Mouse (Mus musculus): ENCODE measurements around the gene Nprl2.

Gene Nprl2

GRCm38 (mm10) chr9:107577871-107578270, 35.8 kb downstream of the Nprl2 start:
- no peak for DNase-seq

DNA sequence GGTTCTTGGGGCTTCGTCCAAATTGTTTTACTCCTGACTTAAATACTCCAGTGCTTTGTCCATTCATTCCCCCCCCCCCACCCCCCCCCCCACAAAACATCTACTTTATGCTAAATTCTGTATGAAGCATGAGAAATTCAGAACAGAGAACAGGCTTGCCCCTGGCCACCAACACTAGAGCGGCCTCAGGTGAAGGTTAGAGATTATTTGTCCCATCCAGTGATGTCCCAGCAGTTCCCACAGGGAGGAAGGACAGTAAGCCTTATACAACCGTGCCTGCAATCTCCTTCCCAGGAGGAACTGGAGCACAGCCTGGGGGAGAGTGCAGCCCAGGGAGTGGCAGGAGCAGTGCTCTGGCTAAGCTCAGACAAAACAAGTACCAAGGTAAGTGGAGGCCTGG, 36.6 kb downstream of the Nprl2 start, which contains the start of gene Naa80:
Gene Naa80 (plus strand): TSS at position 301 of the 400 bp plus-strand sequence.
- DNase-seq: no peak

DNA sequence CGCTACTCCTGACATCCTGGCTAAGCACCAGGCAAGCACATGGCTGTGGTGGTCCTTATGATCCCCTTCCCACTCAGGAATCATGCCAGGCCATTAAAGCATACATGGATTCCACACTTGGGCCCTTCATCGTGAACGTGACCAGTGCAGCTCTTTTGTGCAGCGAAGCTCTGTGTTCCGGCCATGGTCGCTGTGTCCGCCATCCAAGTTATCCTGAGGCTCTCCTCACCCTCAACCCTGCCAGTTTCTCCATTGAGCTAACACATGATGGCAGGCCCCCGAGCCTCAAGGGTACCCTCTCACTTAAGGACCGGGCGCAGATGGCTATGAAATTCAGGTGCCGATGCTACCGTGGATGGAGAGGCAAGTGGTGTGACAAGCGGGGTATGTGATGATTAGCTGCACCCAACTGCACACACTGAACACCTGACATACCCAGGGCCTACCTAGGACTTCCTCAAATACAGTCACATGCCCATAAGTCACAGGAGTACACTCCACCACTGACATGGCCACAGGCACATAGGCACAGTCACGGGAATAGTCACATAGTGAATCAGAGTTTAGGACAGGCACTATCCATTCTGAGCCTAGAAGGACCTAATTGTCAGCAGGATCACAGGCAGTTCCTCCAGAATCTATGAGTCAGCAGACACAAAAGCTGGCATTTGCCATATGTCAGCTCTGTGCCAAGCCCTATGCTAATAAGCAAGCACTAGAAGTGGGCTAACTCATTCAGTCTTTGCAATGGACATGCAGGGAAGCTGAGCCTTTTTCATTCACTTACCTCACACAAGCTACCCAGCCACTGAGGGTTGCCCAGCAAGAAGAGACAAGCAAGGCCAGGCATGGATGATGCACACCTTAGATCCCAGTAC, 37.2 kb downstream of the Nprl2 start:
- peak; percentile 47 to 70 for DNase-seq

GRCm38 (mm10) chr9:107580501-107581317, 38.7 kb downstream of the Nprl2 start, which contains the start of gene Hyal3:
Gene Hyal3 (plus strand): TSS chr9:107580818.
- DNase-seq: peak; percentile 86 to 94

- DNase-seq: no peak
These were observed 39.6 kb downstream of the Nprl2 start for GRCm38 (mm10) chr9:107581584-107581983.

GRCm38 (mm10) chr9:107582509-107583062, 40.6 kb downstream of the Nprl2 start:
- peak in 1 of 2 experiments; percentile 25 for DNase-seq

DNA sequence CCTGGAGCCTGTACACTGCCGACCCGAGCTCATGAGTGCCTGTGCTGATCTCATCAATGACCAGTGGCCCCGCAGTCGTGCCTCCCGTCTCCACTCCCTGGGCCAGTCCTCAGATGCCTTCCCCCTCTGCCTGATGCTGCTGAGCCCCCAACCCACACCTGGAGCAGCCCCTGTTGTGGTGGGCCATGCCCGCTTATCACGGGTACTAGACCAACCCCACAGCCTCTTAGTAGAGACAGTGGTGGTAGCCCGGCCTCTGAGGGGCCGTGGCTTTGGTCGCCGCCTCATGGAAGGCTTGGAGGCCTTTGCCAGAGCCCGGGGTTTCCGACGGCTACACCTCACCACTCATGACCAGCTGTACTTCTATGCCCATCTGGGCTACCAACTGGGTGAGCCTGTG, 41.1 kb downstream of the Nprl2 start:
- DNase-seq: no peak

DNA sequence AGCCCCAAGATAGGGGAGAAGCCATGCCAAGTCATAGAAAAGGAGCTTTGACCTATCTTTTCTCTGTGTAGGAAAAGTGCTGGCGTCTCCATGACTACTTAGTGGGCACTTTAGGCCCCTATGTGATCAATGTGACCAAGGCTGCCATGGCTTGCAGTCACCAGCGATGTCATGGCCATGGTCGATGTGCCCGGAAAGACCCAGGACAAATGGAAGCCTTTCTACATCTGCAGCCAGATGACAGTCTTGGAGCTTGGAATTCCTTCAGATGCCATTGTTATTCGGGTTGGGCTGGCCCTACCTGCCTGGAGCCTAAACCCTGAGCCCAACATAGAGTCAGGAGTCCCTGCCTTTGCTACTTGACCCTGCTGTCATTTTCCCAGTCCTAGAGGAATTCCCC, 44.5 kb downstream of the Nprl2 start:
- DNase-seq: peak in 1 of 2 experiments; percentile 34

DNA sequence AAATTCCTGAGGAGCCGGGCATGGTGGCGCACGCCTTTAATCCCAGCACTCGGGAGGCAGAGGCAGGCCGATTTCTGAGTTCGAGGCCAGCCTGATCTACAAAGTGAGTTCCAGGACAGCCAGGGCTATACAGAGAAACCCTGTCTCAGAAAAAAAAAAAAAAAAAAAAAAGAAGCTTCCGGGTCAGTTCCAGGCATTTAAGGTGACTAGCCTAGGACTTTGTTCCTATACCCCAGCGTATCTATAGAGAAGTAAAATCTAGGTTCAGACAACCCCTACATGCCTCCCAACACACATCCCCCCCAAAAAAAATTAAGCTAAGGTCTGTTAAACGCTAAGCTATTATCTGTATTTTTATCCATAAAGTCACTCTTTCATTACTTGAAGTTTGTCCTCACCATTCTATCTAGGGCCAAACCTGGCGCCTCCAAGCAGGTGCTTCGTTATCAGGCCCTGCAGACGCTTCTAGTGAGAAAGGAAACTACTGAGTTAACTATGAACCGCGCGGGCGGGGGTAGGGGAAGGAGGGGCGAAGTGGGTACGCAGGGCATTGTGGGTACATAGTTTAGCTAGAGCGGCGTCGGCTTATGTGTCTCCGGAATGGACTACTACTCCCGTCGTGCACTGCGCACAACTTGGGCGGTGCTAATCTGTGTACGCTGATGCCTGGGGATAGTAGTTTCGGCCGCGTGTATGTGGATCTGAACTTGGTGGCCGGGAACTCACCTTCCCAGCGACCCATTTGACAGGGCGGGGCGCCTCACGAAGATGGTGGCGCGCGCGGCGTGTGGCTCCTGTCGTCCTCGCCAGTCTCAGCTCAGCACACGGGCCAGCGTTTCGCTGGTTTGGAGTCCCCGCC, 45.2 kb downstream of the Nprl2 start, which contains the start of gene Ifrd2:
Gene Ifrd2 (plus strand): TSS at position 669 of the 859 bp plus-strand sequence.
- peak; percentile 95 to 100 for DNase-seq

- no peak for DNase-seq
These were observed 46.0 kb downstream of the Nprl2 start for GRCm38 (mm10) chr9:107587833-107588639.

GRCm38 (mm10) chr9:107590058-107590772, 48.2 kb downstream of the Nprl2 start:
- DNase-seq: peak in 1 of 2 experiments; percentile 45

GRCm38 (mm10) chr9:107590773-107591060, 48.7 kb downstream of the Nprl2 start:
- DNase-seq: no peak

DNA sequence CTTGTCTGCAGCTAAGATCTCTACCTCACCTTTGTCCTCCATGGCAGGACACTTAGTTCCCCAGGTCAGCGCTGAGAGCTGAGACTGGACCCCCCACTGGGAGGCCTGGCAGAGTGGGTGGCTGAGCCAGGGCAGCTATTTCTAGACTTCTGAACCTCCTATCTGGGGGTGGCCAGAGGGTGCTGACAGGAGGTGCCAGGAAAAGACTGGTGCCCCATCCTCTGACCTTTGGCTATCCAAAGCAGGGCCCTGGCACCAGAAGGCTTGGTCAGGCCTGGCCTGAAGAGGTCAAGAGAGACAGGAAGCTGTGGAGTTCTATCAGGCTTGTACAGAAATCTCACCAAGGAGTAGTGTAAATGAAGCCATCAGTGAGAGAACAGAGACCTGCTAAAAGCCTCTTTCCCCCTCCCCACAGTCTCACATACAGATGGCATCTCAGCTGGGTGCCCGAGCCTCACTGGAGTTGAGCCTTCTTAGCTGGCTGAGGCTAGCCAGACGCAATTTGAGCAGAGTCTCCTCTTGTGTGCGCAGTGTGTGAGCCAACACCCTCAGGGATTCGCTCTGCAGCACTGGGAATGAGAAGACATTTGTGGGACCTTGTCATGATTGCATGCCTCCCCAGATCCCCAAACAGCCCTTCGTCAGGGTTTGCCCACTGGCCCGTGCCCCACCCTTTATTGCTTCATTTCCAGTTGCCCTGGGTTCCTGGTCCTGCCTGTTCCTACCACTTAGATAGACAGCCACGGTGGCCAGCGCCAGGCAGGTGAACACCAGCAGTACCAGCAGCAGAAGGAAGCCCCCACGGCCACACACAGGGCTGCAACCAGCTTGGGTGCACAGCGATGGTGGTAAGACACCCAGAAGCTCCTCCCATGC, 51.3 kb downstream of the Nprl2 start:
- DNase-seq: peak; percentile 88 to 93

GRCm38 (mm10) chr9:107594281-107595062, 52.4 kb downstream of the Nprl2 start:
- DNase-seq: no peak
